Mouse (Mus musculus): ENCODE results near the gene Xirp1.

DNA sequence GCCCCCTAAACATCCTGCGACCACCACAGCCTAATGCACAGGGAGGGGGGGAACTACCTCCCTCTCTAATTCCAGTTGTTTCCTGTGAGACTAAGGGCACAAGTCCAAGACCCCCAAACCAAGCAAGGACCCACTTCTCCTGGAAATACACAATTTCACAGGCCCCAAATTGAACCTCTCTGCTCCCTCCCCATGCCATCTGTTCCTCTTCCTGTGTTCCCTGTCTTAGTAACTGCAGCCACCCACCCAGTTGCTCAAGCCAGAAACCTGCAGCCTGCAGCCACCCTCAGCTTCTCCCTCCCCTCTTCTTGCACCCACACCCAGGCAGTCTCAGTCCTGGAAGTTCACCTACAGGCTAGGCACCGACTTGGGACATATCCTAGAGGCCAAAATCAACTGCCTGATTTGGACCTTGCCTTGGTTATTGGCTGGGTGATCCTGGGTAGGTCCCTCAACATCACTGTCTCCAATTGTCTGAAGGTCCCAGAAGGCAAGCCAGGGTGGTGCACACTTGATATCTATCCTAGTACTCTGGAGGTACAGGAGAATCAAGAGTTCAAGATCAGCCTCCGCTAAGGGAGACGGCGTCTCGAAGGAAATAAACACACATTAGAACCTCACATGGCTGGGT is 44.5 kb downstream of the Xirp1 start:
- TF ChIP-seq POLR2A (IDR thresholded peaks at IDR 0.05; ENCODE audit: low read depth, low read length) (no peak), CTCF (IDR thresholded peaks at IDR 0.05; ENCODE audit: extremely low read depth, insufficient read depth, insufficient read length, insufficient replicate concordance) (no peak)
